Mouse (Mus musculus): ENCODE results near the gene Rpp14. TPM values are rescaled to one million over a fixed set of nuclear protein-coding genes. Genes with fewer than 3 reads are reported as not detected.

Rpp14 gene
- polyA plus RNA-seq, 1 experiment from 2014 or later: 46.7 TPM

DNA sequence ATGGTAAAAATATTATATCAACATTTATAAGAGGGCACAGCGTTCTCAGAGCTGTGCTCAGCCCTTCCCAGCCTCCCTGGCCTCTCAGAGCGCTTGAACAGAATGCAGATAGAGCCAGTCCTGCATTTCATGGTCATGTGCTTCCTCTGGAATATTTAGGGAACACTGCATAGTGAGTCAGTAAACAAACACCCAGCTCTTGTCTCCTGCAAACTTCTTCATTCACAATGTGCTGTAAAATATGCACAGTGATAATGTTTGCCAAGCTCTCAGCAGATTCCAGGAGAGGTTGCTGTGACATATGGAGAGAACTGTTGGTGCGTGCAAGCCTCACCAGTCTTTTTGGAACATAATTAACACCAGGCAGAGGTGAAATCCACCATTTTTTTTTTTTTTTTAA lies 55.0 kb downstream of the Rpp14 start:
- no peaks in the 10 kb centered on the region for H3K9me3 ChIP-seq (replicated peaks; ENCODE audit: control insufficient read depth, low read length, poor library complexity, severe bottlenecking)
- no peaks in the 10 kb centered on the region for H3K4me1 ChIP-seq (ENCODE audit: control insufficient read depth, insufficient read depth, low read length)
- no peak overlapping the region for H3K4me3 ChIP-seq (ENCODE audit: low read depth, low read length)
- 79% methylated on average over 3 of the region's 3 CpGs for WGBS
- H3K36me3 ChIP-seq (ENCODE audit: control insufficient read depth, insufficient read depth, low read length): peaks cover 25% of the 10 kb centered on the region
- no peak overlapping the region for H3K4me2 ChIP-seq (ENCODE audit: low read length)
- no peak overlapping the region for H3K27ac ChIP-seq (ENCODE audit: low read length)
- H3K27me3 ChIP-seq (ENCODE audit: control insufficient read depth, insufficient read depth, low read depth, low read length): no peaks in the 10 kb centered on the region
- no peak overlapping the region for H3K9ac ChIP-seq (ENCODE audit: low read depth, low read length)
- ATAC-seq: no peak

DNA sequence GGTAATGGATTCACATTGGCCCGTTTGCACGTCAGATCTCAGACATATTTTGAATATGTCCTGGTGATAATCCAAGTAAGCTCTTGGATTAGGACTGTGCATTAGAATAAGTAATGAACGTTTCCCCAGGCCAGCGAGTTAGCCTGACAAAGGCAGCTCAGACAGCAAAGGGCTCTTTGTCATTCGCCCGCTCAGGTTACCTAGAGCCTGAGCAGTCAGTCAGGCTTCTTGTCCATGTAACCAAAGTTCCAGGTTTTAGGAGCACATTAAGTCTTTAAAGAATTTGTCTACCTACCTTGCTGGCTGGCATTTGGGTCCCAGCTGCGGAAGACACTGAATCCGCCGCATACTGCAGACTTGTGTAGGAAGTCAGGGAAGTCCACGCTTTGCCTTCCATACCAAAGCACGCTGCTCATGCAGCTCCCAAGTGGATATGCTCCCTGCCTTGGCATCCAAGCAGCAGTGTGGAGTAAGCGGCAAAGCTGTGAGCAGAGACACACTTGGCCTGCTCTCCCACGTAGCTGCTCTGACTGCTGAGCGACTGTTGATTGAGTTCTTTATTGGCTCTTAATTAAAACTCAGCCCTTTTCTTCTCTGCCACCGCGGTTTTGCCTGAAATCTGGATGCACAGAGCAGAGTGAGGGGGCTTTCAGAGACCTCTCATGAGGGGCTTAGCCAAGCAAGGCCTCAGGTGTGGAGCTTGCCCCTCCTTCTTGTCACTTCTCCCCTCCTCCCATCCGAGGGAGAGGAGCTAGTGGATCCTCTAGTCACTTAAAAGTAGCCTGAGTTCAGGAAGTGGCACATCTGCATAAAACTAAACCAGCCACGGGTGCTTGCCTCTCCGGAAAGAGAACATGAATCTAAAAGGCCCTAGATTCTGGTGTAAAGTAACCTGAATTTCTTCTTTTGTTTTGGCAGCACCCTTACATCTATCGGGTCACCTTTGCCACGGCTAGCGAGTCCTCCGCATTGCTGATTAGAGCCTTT lies 59.9 kb downstream of the Rpp14 start:
- no peak overlapping the region; the same call in 1 of the 2 replicates for H3K27ac ChIP-seq (ENCODE audit: low read length)

DNA sequence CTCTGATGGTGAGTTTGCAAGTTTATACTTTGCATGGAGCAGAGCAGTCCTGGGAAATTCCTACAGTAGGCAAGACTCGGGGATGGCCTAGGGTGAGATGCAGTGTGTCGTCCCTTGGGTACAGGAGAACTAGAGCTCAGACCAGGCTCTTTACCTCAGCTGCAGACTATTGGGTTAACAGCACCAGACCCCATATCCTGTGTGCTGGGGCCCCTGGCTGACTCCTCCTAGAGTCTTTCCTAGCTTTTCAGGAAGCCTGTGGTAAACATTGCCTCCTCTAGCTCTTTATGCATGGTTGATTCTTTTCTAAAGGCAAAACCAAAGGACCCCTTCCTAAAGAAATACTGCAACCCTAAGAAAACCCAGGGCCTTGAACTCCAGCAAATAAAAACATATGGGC lies 61.0 kb downstream of the Rpp14 start:
- 63% methylated on average over 2 of the region's 2 CpGs for WGBS
- no peak overlapping the region for H3K9ac ChIP-seq (ENCODE audit: low read depth, low read length)
- no peaks in the 10 kb centered on the region for H3K9me3 ChIP-seq (replicated peaks; ENCODE audit: control insufficient read depth, low read length, poor library complexity, severe bottlenecking)
- no peak overlapping the region for H3K27ac ChIP-seq (ENCODE audit: low read length)
- no peak overlapping the region for H3K4me3 ChIP-seq (ENCODE audit: low read depth, low read length)
- ATAC-seq: no peak
- peaks cover 25% of the 10 kb centered on the region for H3K36me3 ChIP-seq (ENCODE audit: control insufficient read depth, insufficient read depth, low read length)
- H3K4me2 ChIP-seq (ENCODE audit: low read length): no peak overlapping the region
- H3K27me3 ChIP-seq (ENCODE audit: control insufficient read depth, insufficient read depth, low read depth, low read length): no peaks in the 10 kb centered on the region
- H3K4me1 ChIP-seq (ENCODE audit: control insufficient read depth, insufficient read depth, low read length): no peaks in the 10 kb centered on the region

More for the DNA sequence above, 59.9 kb downstream of the Rpp14 start:
- H3K27me3 ChIP-seq (ENCODE audit: control insufficient read depth, insufficient read depth, low read depth, low read length): no peaks in the 10 kb centered on the region
- no peak overlapping the region for H3K9ac ChIP-seq (ENCODE audit: low read depth, low read length)
- H3K9me3 ChIP-seq (replicated peaks; ENCODE audit: control insufficient read depth, low read length, poor library complexity, severe bottlenecking): no peaks in the 10 kb centered on the region
- ATAC-seq: 0 out of 2 replicates have a peak, but pooled peaks have one; percentile 56
- peaks cover 22% of the 10 kb centered on the region for H3K36me3 ChIP-seq (ENCODE audit: control insufficient read depth, insufficient read depth, low read length)
- 37% methylated on average over 23 of the region's 23 CpGs for WGBS
- H3K4me3 ChIP-seq (ENCODE audit: low read depth, low read length): no peak overlapping the region
- H3K4me2 ChIP-seq (ENCODE audit: low read length): no peak overlapping the region
- no peaks in the 10 kb centered on the region for H3K4me1 ChIP-seq (ENCODE audit: control insufficient read depth, insufficient read depth, low read length)

Other genes starting within 250 kb of the Rpp14 start
- gene Gm45521, start 123.1 kb upstream of the Rpp14 start, polyA plus RNA-seq (2015; fragmentation: Nextera tagmentation; extraction: Ambion mirVana): 0.48 and 0.99 TPM in 2 replicates
- gene Dnase1l3, start 85.8 kb upstream of the Rpp14 start, polyA plus RNA-seq (2015; fragmentation: Nextera tagmentation; extraction: Ambion mirVana): 0.04 and 0.07 TPM in 2 replicates
- gene Abhd6, start 77.5 kb upstream of the Rpp14 start, polyA plus RNA-seq (2015; fragmentation: Nextera tagmentation; extraction: Ambion mirVana): 42.8 and 42.9 TPM in 2 replicates
- gene Pxk, start 17.8 kb downstream of the Rpp14 start, polyA plus RNA-seq (2015; fragmentation: Nextera tagmentation; extraction: Ambion mirVana): 68.8 and 73.2 TPM in 2 replicates
- 255 and 256 TPM in 2 replicates for gene Pdhb, start 92.7 kb downstream of the Rpp14 start, polyA plus RNA-seq (2015; fragmentation: Nextera tagmentation; extraction: Ambion mirVana)
- gene Kctd6, start 133.8 kb downstream of the Rpp14 start, polyA plus RNA-seq (2015; fragmentation: Nextera tagmentation; extraction: Ambion mirVana): 7.2 and 9.5 TPM in 2 replicates
- gene Acox2, start 179.0 kb downstream of the Rpp14 start, polyA plus RNA-seq (2015; fragmentation: Nextera tagmentation; extraction: Ambion mirVana): not detected in 2 replicates
- 0.92 and 1.4 TPM in 2 replicates for gene Fam107a, start 237.7 kb downstream of the Rpp14 start, polyA plus RNA-seq (2015; fragmentation: Nextera tagmentation; extraction: Ambion mirVana)